Mouse (Mus musculus) intestine, embryonic 16.5 days (tissue): ENCODE data around the gene Gm21190. TPM values are rescaled to one million over a fixed set of nuclear protein-coding genes. Genes with fewer than 3 reads are reported as not detected.
"Not testable (repeated sequence)": the region's sequence is repeated elsewhere in the genome, so short reads cannot be mapped to it uniquely, and the experiment has no call there.

ENCODE experiments used
- ATAC-seq: fragments of 200-750 bp; cut with Nextera tagmentation; 2 replicates; pipeline ENCODE4 v1.8.0; 2017; ENCODE audit warnings: moderate TSS enrichment, moderate library complexity
- H3K27ac ChIP-seq: fragments of 300-500 bp; sonication (generic); 2 replicates; pipeline ENCODE4 v1.5.1; 2014; ENCODE audit warnings: mild to moderate bottlenecking, low read length
- H3K27me3 ChIP-seq: fragments of 300-500 bp; sonication (generic); replicated peaks from 2 replicates; pipeline ENCODE4 v1.6.1; 2014; ENCODE audit warnings: low read length, control low read depth, mixed read lengths; ENCODE audit not compliant: control insufficient read depth, insufficient read depth
- H3K36me3 ChIP-seq: fragments of 300-500 bp; sonication (generic); 2 replicates; pipeline ENCODE4 v1.6.1; 2014; ENCODE audit warnings: low read length, control low read depth; ENCODE audit not compliant: control insufficient read depth, insufficient read depth
- H3K4me1 ChIP-seq: fragments of 300-500 bp; sonication (generic); 2 replicates; pipeline ENCODE4 v1.6.1; 2014; ENCODE audit warnings: low read length, control low read depth, mixed read lengths; ENCODE audit not compliant: control insufficient read depth, insufficient read depth
- H3K4me2 ChIP-seq: fragments of 300-500 bp; sonication (generic); 2 replicates; pipeline ENCODE4 v1.6.1; 2014; ENCODE audit warnings: low read depth, low read length, control low read depth
- H3K4me3 ChIP-seq: fragments of 300-500 bp; sonication (generic); 2 replicates; pipeline ENCODE4 v1.5.1; 2014; ENCODE audit warnings: mild to moderate bottlenecking, low read length
- H3K9ac ChIP-seq: fragments of 300-500 bp; sonication (generic); 2 replicates; pipeline ENCODE4 v1.6.1; 2014; ENCODE audit warnings: low read depth, low read length
- H3K9me3 ChIP-seq: fragments of 300-500 bp; sonication (generic); 2 replicates; pipeline ENCODE4 v1.6.1; 2016; ENCODE audit warnings: low read length, control low read depth; ENCODE audit not compliant: control insufficient read depth
- WGBS: fragments of 180-500 bp; shearing (Covaris S2); extraction: QIAGEN DNeasy Blood & Tissue Kit; methylation state at CpG from one replicate; pipeline ENCODE4 v1.1.7; 2014; 5-methylcytosine and 5-hydroxymethylcytosine counted together
- polyA plus RNA-seq: library from polyadenylated mRNA; unstranded; fragments of >200 nt; fragmentation: Nextera tagmentation; extraction: Ambion mirVana; gene quantifications from 2 replicates; pipeline ENCODE4 v1.2.1, GENCODE M21; 2015

Gene Gm21190
- polyA plus RNA-seq, 1 experiment from 2014 or later = not detected

DNA sequence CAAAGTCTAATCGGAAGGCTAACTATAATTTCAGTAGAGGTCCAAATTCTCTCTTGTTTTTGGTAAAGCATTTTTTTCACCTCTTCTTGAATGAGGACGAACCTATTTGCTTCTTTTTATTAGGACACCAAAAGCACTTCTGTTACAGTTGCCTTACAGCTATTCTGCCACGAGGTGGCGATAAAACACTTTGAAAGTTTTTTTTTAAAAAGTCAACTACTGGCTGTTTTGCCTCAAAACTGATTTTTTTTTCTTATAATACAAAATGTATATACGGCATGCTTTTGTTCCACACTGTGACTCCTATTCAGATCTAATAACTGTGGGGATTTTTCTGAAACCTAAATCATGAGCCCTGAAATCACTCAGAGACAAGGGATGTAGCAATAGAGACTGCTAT, 8.6 kb downstream of the Gm21190 start:
- WGBS = 17% methylated on average over 5 of the region's 5 CpGs

DNA sequence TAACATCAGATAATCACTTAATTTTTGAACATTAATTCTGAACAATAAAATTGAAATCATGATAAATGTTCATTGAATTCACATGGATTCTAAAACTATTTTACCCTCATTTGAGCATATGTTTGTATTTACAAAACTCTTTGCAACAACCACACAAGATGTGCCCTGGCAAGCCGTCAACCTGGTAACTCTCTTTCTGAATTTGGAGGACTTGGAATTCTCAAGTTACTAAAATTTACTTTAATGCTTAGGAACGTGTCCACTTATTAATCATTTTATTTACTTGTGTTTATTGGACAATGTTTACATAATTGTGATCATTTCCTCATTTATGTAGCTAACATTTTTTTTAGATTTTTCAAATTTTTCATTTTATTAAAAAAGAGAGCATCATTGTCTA, 11.9 kb downstream of the Gm21190 start:
- not testable (repeated sequence) for H3K27ac ChIP-seq, ATAC-seq, H3K9me3 ChIP-seq, H3K4me3 ChIP-seq, H3K4me2 ChIP-seq, H3K4me1 ChIP-seq, H3K36me3 ChIP-seq, H3K9ac ChIP-seq, H3K27me3 ChIP-seq
- WGBS = 73% methylated on average over 2 of the region's 2 CpGs

More for the DNA sequence above, 8.6 kb downstream of the Gm21190 start:
- not testable (repeated sequence) for H3K27ac ChIP-seq, H3K27me3 ChIP-seq, H3K36me3 ChIP-seq, H3K4me3 ChIP-seq, H3K4me2 ChIP-seq, ATAC-seq, H3K4me1 ChIP-seq, H3K9me3 ChIP-seq, H3K9ac ChIP-seq

DNA sequence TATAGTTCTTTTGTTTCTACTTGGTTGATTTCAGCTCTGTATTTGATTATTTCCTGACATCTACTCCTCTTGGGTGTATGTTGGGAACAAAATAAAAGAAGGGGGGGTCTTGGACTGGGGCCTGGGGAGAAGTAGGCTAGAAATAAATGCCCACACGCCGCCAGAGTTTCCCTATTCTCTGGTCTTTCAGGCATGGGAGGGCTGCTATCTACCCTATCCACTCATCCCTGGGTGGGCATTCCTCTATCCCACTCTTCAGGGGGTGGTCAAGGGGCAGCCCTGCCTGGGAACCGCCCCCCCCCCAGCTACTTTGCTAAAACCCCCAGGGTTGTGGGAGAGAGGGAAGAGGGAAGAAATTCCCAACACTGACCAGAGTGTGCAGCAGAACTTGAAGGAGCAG, 16.8 kb downstream of the Gm21190 start:
- not testable (repeated sequence) for H3K4me2 ChIP-seq, H3K27me3 ChIP-seq, H3K4me3 ChIP-seq, H3K27ac ChIP-seq, H3K9me3 ChIP-seq, H3K4me1 ChIP-seq, H3K9ac ChIP-seq, H3K36me3 ChIP-seq
- 65% methylated on average over 3 of the region's 3 CpGs for WGBS
- 0 out of 2 replicates have a peak, but pooled peaks have one; percentile 23 for ATAC-seq

DNA sequence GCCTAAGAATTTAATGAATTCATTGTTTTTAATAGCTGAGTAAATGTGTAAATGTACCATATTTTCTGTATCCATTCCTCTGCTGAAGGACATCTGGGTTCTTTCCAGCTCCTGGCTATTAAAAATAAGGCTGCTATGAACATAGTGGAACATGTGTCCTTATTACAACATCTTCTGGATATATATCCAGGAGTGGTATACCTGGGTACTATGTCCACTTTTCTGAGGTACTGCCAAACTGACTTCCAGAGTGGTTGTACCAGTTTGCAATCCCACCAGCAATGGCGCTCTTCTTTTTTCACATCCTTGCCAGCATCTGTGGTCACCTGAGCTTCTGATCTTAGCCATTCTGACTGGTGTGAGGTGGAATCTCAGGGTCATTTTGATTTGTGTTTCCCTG, 19.1 kb downstream of the Gm21190 start:
- H3K9ac ChIP-seq = not testable (repeated sequence)
- 79% methylated on average over 1 of the region's 1 CpGs for WGBS

DNA sequence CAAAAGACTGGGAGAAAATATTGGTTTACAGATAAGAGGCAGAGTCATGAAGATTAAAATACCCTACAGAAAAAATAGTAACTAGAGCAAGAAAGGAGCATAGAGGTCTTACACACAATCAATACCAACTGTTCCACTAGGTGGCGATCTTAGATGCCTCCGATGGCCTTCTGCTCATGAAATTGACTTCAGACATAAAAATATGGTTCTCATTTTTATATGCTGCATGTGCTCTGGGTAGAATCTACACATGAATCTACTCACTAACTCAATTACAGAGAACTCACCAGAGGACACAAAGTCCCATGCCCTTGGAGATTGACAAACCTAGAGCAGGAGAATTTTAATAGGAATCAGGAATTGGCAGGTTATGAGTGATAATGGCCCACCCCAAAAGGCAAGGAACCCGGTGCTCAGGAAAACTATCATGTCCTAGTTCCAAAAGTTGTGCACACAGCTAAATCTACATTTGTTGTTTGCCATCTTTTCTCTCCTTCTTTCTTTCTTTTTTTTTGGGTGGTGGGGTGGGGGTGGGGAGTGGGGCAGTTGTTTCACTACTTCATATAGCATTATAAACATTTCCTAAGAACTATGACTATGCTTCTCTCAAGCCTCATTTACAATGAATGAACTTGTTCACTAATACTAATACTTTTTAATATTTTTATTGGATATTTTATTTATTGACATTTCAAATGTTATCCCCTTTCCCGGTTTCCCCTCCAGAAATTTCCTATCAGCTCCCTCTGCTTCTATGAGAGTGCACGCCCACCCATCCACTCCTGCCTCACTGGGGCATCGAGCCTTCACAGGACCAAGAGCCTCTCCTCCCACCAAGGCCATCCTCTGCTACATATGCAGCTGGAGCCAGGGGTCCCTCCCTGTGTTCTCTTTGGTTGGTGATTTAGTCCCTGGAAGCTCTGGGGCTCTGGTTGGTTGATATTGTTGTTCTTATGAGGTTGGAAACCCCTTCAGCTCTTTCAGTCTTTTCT, 20.3 kb downstream of the Gm21190 start:
- H3K4me3 ChIP-seq, H3K4me1 ChIP-seq, H3K4me2 ChIP-seq, H3K27me3 ChIP-seq, ATAC-seq, H3K36me3 ChIP-seq, H3K9me3 ChIP-seq, H3K27ac ChIP-seq, H3K9ac ChIP-seq: not testable (repeated sequence)
- WGBS = 63% methylated on average over 6 of the region's 6 CpGs

More for the DNA sequence above, 19.1 kb downstream of the Gm21190 start:
- not testable (repeated sequence) for H3K27ac ChIP-seq, H3K27me3 ChIP-seq, H3K4me2 ChIP-seq, ATAC-seq, H3K4me1 ChIP-seq, H3K9me3 ChIP-seq, H3K4me3 ChIP-seq, H3K36me3 ChIP-seq

DNA sequence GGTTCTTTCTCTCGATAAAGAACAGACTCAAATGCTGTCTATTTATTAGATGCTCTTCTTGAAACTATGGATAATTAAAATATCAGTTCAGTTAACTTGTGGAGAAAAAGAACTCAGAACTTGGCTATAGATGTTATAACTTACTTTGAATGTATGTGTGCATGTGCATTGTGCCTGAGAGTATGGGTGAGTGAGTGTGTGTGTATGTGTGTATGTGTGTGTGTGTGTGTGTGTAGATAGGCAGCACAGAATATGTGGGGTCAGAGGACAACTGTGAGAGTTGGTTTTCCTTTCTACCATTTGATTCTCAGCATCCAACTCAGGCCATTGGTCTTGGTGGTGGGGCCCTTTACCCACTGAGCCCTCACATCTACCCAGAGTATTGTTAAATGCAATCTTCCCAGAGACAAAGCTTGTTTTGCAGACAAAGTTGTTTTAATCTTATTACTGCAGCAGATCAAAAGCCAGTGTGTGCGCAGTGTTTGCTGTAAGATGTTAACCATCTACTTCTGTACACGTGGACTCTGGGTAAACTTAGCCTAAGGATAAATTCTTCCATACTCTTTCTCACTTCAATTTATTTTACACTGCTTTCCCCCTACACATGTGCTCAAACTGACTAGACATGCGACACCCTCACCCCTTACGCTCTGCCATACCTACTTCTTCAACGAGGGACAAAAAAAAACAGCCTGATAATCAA, 21.1 kb downstream of the Gm21190 start:
- 64% methylated on average over 6 of the region's 6 CpGs for WGBS

DNA sequence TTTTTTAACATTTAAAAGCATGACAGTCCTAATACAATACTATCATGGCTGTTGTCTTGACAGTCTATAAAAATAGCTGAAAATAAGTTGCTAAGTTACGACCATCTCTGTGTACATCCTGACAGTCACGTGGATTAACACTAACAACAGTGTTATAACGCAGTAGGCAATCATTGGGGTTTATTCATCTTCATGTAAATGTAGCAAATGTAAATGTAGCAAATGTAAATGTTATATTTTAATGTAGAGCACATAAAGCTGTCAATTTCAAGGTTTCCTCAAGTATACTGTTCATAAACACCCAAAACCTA, 21.8 kb downstream of the Gm21190 start:
- no peaks in the 10 kb centered on the region for H3K27me3 ChIP-seq
- peaks cover 7% of the 10 kb centered on the region; the same call in 1 of the 2 replicates for H3K9me3 ChIP-seq
- ATAC-seq = peak; percentile 44; the same call in 1 of the 2 replicates
- H3K4me2 ChIP-seq = no peak overlapping the region
- H3K27ac ChIP-seq = no peak overlapping the region
- 70% methylated on average over 3 of the region's 3 CpGs for WGBS
- H3K9ac ChIP-seq = no peak overlapping the region
- H3K36me3 ChIP-seq = no peaks in the 10 kb centered on the region
- no peaks in the 10 kb centered on the region for H3K4me1 ChIP-seq
- no peak overlapping the region for H3K4me3 ChIP-seq

More for the DNA sequence above, 21.1 kb downstream of the Gm21190 start:
- ATAC-seq = peak; percentile 26; the same call in 1 of the 2 replicates
- H3K4me3 ChIP-seq, H3K9me3 ChIP-seq, H3K4me1 ChIP-seq, H3K27ac ChIP-seq, H3K27me3 ChIP-seq, H3K4me2 ChIP-seq, H3K36me3 ChIP-seq, H3K9ac ChIP-seq: not testable (repeated sequence)

DNA sequence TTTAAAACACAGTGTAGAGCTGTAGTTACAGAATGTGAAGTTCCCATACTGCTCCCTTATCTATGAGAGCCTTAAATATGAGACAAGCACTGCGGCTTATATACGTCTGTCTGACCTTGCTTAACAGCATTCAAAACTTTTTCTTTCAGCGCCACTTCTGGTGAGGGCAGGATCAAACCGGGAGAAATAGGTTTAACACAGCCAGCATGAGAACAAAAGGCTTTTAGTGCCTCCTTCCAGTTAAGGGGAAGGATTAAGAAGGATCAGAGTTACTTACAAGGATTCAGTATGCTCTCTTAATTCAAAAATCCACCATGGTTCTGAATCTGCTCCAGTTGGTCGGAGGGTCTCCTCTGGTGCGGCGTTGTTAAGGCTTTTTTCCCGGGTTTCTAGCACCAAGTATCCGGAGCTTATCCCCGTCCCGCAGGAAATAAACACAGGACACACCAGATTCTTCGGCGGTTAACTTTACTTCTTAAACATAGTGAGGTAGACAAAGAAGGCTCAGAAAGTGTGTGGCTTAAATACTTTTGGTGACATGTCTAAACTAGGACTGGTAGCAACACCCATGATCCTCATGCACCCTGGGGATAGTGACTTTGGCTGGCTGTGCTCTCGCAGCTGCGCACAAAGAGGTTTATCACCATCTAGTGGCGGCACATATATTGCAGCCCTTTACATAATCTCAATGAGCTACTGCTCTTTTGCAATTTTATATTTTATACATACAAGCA, 22.3 kb downstream of the Gm21190 start:
- Histone ChIP-seq H3K27ac (no peak overlapping the region), H3K36me3 (no peaks in the 10 kb centered on the region), H3K9me3 (0 out of 2 replicates have a peak, but pooled peaks cover 6% of the 10 kb centered on the region), H3K4me3 (peak overlapping the region; percentile 10; the same call in 1 of the 2 replicates), H3K27me3 (no peaks in the 10 kb centered on the region), H3K9ac (no peak overlapping the region), H3K4me1 (no peaks in the 10 kb centered on the region), H3K4me2 (no peak overlapping the region)
- ATAC-seq = peak; percentile 85
- WGBS = 48% methylated on average over 16 of the region's 16 CpGs

DNA sequence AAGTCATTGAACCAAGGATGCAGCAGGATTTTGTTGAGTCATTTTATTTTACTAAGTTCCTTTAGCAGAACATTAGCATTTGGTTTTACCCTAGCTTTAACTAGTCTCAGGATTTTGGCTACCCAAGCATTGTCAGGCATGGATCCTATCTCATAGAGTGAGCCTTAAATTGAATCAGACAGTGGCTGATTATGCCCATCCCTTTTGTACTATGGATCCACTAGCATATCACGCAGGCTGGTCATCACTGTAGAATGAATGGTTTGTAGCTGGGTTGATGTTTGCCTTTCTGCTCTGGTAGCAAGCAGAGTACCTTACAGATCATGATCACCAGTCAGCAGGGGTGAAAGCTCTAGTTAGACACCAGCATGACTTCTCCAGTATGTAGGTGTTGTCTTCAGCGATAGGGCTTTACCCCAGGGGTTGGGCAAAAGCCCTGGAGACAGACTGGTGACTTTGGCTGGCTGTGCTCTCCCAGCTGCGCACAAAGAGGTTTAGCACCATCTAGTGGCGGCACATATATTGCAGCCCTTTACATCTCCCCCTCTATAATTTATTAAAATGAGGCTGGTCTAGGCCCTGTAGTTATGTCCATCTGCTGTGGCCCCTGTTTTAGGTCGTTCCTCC, 30.1 kb downstream of the Gm21190 start:
- not testable (repeated sequence) for H3K36me3 ChIP-seq, H3K27ac ChIP-seq, H3K27me3 ChIP-seq, H3K4me3 ChIP-seq, H3K9ac ChIP-seq, H3K4me1 ChIP-seq, H3K4me2 ChIP-seq, H3K9me3 ChIP-seq
- peak; percentile 66 for ATAC-seq
- 33% methylated on average over 5 of the region's 5 CpGs for WGBS
